Mouse (Mus musculus) Patski (cell line): ENCODE measurements around the gene Itpkb. TPM values are rescaled to one million over a fixed set of nuclear protein-coding genes. Genes with fewer than 3 reads are reported as not detected.

ENCODE experiments used
- ATAC-seq: fragments of 100-300 bp; one replicate; pipeline ENCODE4 v1.8.0; 2021
- CTCF ChIA-PET: fragments of 350-600 bp; sonication (Branson Sonifier 250); formaldehyde crosslinking; loops from one replicate; lab custom pipeline; 2022; ENCODE audit warnings: inconsistent platforms; lab: Charles Lee
- POLR2A ChIA-PET: fragments of 350-600 bp; sonication (Branson Sonifier 250); formaldehyde crosslinking; loops from one replicate; lab custom pipeline; 2022; ENCODE audit warnings: antibody characterized with exemption, inconsistent platforms; lab: Charles Lee
- DNase-seq: peaks from one replicate; pipeline ENCODE4 v3.0.0-alpha.2; 2011; ENCODE audit warnings: low read depth, low spot score
- H3K27me3 ChIP-seq: fragments of 371-371 bp; one replicate; pipeline ENCODE4 v1.5.1; 2021
- CTCF ChIP-seq: fragments of 100-300 bp; IDR thresholded peaks from one replicate; pipeline ENCODE4 v1.5.1; 2021
- in situ Hi-C: fragments of 300-500 bp; cut with MboI; formaldehyde crosslinking; loops from 3 replicates; pipeline ENCODE4 v1.11.1; 2018; ENCODE audit warnings: low pct_unique_long_range_greater_than_20kb, mixed read lengths
- polyA plus RNA-seq: library from polyadenylated mRNA; unstranded; gene quantifications from one replicate; pipeline ENCODE4 v1.2.3, GENCODE M21; 2021

Gene Itpkb
- polyA plus RNA-seq, 1 experiment from 2014 or later = 15.4 TPM

- no peak for TF ChIP-seq CTCF
- no peak for ATAC-seq
- CTCF ChIA-PET = interaction anchor here (1.6 to 2.9 kb wide), 2 partner anchors 11 to 124 kb away, joined by 4 to 12 read pairs; no protein-coding TSS in a partner anchor
- POLR2A ChIA-PET = no interaction called here
- no peaks in the 10 kb centered on the region for H3K27me3 ChIP-seq
- DNase-seq = no peak
- in situ Hi-C loops = no loop called here
Observed at GRCm38 (mm10) chr1:180393017-180393797, 62.9 kb downstream of the Itpkb start.

GRCm38 (mm10) chr1:180393873-180394272 is 63.6 kb downstream of the Itpkb start:
- DNase-seq (no peak), ATAC-seq (no peak)
- CTCF ChIA-PET = interaction anchor here (1.6 to 2.9 kb wide), 2 partner anchors 10 to 125 kb away, joined by 4 to 12 read pairs; no protein-coding TSS in a partner anchor
- no peaks in the 10 kb centered on the region for H3K27me3 ChIP-seq
- POLR2A ChIA-PET = no interaction called here
- no peak for TF ChIP-seq CTCF
- in situ Hi-C loops = no loop called here

- in situ Hi-C loops = no loop called here
- POLR2A ChIA-PET = no interaction called here
- CTCF ChIA-PET = no interaction called here
- no peak for TF ChIP-seq CTCF
- no peaks in the 10 kb centered on the region for H3K27me3 ChIP-seq
- ATAC-seq (no peak), DNase-seq (no peak)
Observed at GRCm38 (mm10) chr1:180397734-180398133, 67.4 kb downstream of the Itpkb start.

DNA sequence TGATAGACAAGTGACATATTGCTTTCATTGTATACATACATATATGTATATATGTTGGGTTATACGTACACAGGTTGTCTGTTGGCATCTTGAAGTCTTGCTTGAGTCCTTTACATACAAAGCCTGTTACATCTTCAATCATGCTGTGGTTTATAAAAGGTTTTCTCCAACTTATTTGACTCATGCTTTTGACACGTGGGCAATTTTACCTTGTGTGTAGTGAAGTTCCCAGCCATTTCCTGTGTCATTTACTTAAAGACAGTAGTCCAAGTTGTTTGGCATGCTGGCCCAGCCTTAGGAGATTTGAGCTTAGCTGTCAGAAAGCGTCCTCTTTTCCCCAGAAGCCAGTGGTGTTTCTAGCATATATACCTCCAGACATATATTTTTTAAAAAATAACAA is 68.2 kb downstream of the Itpkb start:
- TF ChIP-seq CTCF = no peak
- POLR2A ChIA-PET = no interaction called here
- ATAC-seq = no peak
- H3K27me3 ChIP-seq = no peaks in the 10 kb centered on the region
- CTCF ChIA-PET = no interaction called here
- in situ Hi-C loops = no loop called here
- DNase-seq = no peak

- no peaks in the 10 kb centered on the region for H3K27me3 ChIP-seq
- CTCF ChIA-PET = interaction anchor here (2.0 to 2.1 kb wide), 2 partner anchors 10 to 132 kb away, joined by 5 to 8 read pairs; no protein-coding TSS in a partner anchor
- POLR2A ChIA-PET = interaction anchor here (1.0 kb wide), 1 partner anchor 70 kb away, joined by 4 read pairs; the partner anchor contains the start of gene Itpkb
- in situ Hi-C loops = no loop called here
- TF ChIP-seq CTCF = no peak
- ATAC-seq (no peak), DNase-seq (no peak)
Observed at GRCm38 (mm10) chr1:180400691-180401455, 70.6 kb downstream of the Itpkb start.

DNA sequence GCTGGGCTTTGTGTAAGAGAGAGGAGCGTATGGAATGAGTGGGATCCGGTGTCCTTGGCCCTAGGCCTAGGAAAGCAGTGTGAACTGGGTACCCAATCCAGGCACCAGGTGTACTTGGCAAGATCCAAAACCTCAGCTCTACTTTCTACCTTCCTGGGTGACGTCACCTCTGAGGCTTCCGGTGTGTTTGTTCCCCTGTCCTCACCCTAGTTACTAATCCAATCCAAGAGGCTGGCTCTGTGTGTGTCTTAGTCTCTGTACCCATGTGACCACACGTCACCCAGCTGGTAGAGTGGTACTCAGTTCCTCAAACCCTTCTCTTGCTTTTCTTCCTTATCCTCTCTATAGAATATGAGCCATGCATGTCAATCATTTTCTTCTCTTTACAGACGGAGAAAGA is 71.4 kb downstream of the Itpkb start:
- no peak for TF ChIP-seq CTCF
- H3K27me3 ChIP-seq = no peaks in the 10 kb centered on the region
- CTCF ChIA-PET = interaction anchor here (1.7 to 2.0 kb wide), 2 partner anchors 11 to 133 kb away, joined by 4 to 5 read pairs; no protein-coding TSS in a partner anchor
- ATAC-seq (no peak), DNase-seq (no peak)
- in situ Hi-C loops = no loop called here
- POLR2A ChIA-PET = interaction anchor here (1.0 to 1.4 kb wide), 2 partner anchors 13 to 71 kb away, joined by 4 read pairs; partner anchors contain the start of gene Itpkb

GRCm38 (mm10) chr1:180402481-180403081 is 72.3 kb downstream of the Itpkb start:
- CTCF ChIA-PET = interaction anchor here (1.7 kb wide), 1 partner anchor 134 kb away, joined by 4 read pairs; no protein-coding TSS in a partner anchor
- H3K27me3 ChIP-seq = no peaks in the 10 kb centered on the region
- DNase-seq = no peak
- POLR2A ChIA-PET = interaction anchor here (1.4 kb wide), 1 partner anchor 13 kb away, joined by 4 read pairs; no protein-coding TSS in a partner anchor
- no peak for TF ChIP-seq CTCF
- in situ Hi-C loops = no loop called here
- no peak for ATAC-seq

- ChIA-PET CTCF (interaction anchor here (1.4 to 8.7 kb wide), 4 partner anchors 25 to 134 kb away, joined by 3 to 71 read pairs (median 5); no protein-coding TSS in a partner anchor), POLR2A (no interaction called here)
- in situ Hi-C loops = no loop called here
- H3K27me3 ChIP-seq = no peaks in the 10 kb centered on the region
- DNase-seq (no peak), ATAC-seq (no peak)
- TF ChIP-seq CTCF = no peak
Observed at GRCm38 (mm10) chr1:180403357-180403693, 73.0 kb downstream of the Itpkb start.

GRCm38 (mm10) chr1:180403694-180404606 is 73.7 kb downstream of the Itpkb start:
- no peak for TF ChIP-seq CTCF
- ChIA-PET POLR2A (interaction anchor here (0.7 kb wide), 1 partner anchor 38 kb away, joined by 3 read pairs; no protein-coding TSS in a partner anchor), CTCF (interaction anchor here (1.0 to 8.7 kb wide), 4 partner anchors 10 to 134 kb away, joined by 3 to 71 read pairs (median 5); no protein-coding TSS in a partner anchor)
- H3K27me3 ChIP-seq = no peaks in the 10 kb centered on the region
- ATAC-seq = peak; percentile 44
- in situ Hi-C loops = no loop called here
- DNase-seq = peak; percentile 51
